Mouse (Mus musculus) yolk sac, embryonic 10.5 days (tissue): ENCODE measurements around the gene Dnase1l3.
A peak's percentile ranks its signal among the peaks of the same experiment; 100 is the strongest.
"Not testable (repeated sequence)": the region's sequence is repeated elsewhere in the genome, so short reads cannot be mapped to it uniquely, and the experiment has no call there.

Experiments used
- DNase-seq: peaks from one replicate; pipeline ENCODE4 v3.0.0-alpha.2; 2017; ENCODE audit warnings: low spot score

Dnase1l3 gene

DNA sequence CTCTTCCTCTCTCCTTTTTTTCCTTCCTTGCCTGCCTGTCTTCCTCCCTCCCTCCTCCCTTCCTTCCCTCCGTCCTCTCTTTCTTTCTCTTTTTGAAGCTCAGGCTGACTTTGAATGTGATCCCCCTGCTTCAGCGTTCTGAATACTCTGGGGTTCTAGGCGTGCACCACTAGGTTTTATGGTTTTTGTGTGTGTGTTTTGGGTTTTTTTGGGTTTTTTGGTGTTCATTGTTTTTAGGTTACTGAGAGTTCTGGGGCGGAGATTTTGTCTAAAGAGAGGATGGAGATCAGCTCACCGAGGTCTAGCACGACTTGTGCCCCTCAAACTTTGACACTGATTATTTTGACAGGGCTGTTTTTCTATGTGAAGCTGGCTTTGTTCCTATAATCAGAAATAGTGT, 17.6 kb upstream of the Dnase1l3 start:
- DNase-seq, result no peak

DNA sequence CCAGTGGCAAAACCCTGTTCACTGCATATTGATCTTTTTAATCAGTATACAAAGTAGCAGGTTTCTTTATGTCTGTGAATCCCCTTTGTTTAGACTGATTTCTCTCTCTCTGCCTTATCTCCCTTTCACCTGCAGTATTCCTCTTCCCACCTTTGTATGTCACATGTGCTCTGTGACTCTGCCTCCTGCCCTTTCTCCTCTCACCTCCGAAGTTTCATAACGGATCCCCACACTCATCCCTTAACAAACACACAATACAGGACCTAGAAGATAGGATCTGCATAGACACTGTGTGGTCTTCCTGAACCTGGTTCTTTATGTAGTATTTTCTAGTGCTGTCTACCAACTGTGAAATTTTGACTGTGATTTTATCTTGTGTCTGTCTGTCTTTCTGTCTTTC, 16.9 kb upstream of the Dnase1l3 start:
- DNase-seq, result no peak

DNA sequence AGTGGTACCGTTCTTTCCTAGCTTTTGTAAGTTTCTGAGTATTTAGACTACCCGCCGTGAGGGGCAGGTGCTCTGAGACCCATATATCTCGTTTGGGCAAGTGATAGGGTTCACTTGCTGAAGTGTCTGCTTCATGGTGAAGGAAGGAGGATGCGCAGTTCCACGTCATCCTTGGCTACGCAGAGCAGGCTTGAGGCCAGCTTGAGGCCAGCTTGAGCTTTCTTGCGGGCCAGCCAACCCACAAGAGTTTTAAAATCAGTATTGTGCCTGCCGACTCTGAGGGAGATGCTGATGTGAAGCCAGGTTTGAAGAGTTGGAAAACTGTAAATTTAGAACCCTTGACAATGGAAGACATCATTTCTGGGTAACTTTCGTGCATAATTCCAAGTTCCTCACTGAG, 13.6 kb upstream of the Dnase1l3 start:
- DNase-seq, result no peak

DNA sequence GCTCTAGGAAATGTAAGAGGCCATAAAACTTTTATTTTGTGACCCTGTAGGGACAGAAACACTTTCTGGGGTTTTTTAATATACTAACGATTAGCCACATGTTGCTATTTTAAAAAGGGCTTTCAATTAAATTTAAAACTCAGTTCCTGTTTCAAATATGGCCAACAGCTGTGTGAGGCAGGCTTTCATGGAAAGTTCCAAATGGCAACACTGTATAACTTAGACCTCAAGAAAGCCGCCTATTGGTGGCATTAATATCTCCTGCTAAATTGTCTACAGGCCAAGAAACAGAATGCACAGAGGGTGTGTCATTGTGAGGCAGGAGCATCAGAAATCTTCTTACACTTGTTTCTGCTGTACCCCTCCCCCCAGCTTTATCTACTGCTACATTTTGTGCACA, 13.1 kb upstream of the Dnase1l3 start:
- no peak for DNase-seq

DNA sequence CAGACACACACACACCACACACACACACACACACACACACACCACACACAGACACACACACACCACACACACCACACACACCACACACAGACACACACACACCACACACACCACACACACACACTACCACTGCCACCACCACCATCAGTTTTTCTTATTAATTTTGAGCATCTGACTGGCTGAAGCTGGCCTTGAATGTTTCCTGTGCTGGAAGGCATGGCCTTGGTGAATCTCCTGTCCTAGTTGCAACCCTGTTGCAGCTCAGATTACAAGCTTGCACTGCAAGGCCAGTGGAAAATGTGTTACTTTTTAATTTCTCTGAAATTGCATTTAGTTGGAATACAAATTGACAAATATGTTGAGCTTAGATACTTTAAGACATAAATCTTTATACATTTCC, 12.7 kb upstream of the Dnase1l3 start:
- DNase-seq, result no peak

DNA sequence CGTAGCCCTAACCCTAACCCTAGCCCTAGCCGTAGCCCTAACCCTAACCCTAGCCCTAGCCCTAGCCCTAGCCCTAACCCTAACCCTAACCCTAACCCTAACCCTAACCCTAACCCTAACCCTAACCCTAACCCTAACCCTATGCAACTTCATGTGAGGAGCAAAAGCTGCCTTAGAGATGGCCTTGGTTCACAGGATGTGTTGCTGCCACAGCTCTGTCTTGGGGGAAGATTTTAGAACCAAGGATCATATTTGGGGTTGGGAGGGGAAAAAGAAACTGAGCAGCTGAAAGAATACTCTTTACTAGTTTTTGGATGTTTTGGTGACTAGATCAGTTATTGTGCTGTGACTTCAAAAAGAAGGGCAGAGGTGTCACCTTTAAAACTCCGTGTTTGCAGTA, 11.7 kb upstream of the Dnase1l3 start:
- DNase-seq, result not testable (repeated sequence)

DNA sequence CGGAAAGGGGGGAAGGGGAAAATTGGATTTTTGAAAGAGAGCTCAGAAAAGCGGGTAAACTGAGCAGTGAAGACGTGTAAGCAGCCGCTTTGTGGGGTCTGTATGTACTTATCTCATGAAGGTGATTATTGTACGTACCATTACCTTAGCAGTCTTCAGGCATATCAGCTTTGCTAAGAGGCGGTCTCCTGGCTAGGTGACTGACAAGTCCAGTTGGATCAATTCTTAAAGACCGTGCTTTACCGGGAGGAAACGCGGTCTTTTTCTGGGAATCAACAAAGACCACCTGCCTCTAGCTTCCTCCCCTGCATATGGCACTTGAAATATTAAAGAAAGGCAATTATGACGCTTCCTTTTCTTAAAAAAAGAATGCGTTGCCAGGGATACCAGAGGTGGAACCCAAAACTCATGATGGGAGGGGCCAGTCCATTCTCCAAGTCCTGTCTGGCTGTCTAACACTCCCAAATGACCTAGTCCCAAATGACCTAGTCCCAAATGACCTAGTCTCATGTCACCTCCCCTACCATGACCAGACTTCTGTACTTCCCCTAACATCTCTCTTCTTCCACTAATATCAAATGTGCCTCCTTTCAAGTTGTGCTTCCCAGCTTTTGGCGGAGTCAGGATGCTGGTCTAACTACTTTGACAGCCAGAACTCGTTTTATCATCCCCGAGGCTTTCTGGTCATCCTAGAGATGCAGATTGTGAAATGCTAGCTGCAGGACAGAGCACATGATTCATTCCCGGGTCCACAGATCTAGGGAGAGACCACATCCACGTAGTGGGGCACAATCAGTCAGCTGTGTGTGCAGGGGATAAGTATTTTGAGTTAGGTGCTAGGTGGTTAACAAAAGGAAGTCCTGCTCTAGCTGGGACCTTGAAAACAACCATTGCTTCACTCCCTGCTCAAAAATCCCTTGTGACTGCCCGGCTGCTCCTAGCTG, 9.6 kb upstream of the Dnase1l3 start:
- DNase-seq, result no peak

DNA sequence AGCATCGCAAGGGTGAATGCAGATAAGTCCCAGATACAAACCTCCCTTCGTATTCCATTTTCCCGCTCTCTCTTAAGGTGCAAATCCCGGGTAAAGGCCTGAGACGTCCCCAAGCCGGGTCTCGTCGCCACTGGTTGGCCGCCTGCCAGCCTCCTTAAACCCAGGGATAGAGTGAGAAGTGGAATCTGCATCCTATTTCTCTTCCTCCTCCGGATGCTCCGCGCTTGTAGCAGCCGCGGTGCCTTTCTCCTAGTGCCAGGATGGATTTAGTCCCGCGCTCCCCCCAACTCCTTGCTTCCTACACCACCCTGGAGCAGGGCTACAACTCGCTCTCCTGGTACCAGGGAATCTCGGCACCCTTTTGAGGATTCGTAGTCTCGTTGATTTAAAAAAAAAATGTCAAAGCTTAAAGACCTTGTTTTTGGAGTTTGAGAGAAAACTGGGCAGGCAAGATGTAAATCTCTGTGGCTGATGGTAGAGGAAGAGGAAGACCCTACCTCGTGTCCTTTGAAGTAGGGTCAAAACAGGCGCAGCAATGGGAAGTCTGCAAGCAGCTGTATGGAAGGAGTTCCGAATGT, 8.8 kb upstream of the Dnase1l3 start:
- DNase-seq, result no peak

DNA sequence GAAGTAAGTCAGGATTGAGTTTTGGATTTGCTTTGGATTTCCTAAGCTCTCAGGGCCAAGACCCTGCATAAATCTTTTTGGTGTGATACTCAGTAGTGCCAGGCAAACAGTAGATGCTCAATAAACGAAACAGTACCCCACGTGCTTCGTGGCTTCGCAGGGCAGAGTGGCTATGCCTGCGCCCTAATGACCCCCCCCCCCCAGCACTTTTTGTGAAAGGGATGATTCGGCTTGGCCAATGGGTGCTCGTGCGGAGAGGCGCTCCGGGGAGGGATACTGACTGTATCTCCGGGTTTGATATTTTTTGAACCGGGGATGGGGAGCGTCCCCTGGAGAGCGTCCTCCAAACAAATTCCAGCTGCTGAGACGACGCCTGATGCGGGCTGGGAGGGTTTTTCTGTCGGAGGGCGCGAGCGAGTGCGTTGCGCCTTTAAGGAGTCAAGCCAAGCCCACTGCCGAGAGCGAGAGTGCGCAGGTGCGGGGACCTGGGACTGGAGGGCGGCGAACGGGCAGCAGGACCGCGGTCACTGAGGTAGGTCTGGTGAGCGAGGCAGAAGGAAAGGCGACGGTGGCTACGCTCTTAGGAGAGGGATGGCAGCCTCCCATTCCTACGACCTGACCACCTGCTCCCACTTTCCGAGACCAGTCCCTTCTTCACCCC, 8.2 kb upstream of the Dnase1l3 start, which contains the start of gene Abhd6:
TSS of gene Abhd6 (plus strand) at position 471 of the 661 bp plus-strand sequence.
- peak; percentile 84 for DNase-seq

DNA sequence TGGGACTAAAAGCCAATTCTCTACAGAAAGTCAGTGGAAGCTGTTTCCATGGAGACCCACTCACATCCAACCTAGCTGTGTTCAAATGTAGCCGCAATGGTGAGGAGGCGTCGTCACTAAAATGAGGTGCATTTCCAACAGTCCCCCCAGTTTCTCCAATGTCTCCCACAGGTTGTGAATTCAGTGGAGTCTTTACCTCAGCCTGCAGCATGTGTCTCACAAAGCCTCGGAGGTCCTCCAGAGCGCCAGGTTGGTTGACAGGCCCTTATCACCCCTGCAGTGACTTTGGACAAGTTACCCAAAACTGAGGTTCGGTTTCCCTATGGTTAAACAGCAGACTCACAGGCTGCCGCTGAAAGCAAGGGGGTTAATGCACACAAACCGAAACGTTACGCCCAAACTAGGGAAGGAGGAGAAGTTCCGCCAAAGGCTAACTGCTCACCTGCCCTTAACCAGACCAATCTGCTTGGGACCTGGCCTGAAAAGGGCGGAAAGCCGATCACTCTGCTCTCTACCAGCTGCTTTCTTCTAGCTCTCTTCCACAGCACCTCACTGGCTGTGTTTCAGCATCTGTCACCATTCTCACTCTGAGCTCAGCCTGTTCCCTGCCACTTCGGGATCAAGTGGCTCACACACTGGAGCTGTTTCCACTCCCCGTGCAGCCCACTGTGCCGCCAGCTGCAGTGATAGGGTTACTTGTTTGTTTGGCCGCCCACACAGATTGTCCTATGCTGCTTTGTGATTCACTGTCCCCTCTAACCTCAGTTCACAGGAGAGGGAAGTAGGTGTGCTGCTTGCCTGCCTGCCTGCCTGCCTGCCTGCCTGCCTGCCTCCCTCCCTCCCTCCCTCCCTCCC, 6.7 kb upstream of the Dnase1l3 start:
- DNase-seq, result no peak

DNA sequence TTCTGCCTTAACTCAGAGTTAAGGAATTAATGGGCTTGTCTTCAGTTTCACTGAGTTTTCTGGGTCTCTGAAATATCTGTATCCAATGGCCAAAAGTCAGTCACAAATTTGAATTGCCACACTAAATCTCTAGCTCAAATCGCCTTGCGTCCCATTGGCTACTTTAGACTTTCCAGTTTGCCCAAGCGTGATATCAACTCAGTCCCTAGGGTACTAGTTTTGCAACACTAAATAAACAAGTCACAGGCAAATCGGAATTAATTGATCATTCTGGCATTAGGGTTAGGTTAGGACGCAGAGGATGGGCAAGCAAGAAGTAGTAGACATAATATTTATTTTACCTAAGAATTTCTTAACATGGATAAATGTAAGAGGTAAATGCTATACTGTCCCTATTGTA, 5.9 kb upstream of the Dnase1l3 start:
- DNase-seq, result no peak

DNA sequence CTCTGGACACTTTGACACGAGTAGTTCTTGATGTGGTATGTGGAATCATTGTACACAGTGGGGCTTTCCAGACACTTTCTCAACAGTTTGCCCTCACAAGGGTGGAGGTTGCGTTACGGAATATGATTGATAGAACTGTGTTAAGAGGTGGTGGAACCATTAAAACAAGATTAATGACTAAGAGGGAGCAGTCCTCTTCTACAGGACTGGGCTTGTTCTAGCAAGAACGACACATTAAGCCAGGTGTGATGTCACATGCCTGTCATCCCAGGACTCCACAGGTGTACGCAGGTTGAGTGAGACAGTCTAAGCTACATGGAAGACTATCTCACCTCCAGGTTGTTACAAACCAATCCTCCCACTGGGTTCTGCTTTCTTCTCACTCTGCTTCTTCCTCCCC, 5.1 kb upstream of the Dnase1l3 start:
- DNase-seq, result no peak

DNA sequence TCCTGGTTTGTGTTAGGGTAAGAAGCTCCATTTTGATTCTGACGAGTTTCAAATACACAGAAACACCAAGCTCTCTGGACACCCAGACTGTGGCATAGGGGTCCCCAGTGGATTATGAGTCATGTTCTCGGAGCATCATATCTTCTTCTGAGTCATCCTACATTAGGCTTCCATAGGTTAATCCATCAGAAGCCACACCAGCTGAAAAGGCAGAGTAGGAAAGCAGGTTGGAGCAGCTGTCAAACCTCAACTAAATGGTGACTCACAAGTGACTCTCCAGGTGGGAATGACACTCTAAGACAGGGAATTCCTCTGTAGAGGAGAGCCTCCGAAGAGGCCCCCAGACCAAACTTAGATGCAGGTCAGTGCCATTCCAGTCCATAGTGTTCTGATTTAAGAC, 4.7 kb upstream of the Dnase1l3 start:
- DNase-seq, result no peak

DNA sequence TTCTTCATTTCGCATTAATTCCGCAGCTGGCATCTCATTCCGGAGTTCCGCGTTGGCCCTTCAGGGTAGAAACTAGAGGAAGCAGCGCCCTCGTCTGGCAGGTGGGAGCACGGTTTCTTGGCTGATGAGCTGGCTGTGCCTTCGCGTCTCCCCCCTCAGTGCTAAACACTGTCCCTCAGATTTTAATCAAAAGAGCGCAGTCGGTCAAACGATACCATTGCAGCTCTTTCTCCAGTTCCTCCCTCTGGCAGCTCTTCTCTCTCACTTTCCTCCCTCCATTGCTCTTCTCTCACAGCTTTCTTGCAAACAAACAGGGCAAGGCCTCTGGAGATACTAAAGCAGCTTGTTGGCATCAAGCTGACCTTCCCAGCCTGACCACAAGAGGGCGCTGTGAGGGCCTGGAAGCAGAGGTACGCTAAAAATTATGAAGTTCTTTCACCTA, 2.9 kb upstream of the Dnase1l3 start:
- DNase-seq, result peak; percentile 78

DNA sequence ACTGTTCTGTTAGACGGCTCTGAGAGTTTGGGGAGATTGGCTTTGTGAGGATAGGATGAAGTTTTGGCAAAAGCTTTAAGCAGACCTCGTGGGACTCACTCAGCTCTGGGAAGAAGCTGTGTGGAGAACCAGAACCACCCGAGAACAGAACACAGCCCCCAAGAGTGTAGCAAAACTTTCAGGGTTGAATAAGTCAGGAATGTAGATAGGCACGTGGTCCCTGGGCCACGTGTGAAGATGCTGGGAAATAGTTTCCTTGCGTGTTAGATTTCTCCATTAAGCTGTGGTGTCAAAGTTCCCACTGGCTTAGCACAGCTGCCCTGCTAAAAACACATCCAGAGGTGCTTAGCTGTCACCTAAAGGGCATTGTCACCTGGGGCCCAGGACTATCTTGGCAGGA, 2.2 kb downstream of the Dnase1l3 start:
- no peak for DNase-seq

DNA sequence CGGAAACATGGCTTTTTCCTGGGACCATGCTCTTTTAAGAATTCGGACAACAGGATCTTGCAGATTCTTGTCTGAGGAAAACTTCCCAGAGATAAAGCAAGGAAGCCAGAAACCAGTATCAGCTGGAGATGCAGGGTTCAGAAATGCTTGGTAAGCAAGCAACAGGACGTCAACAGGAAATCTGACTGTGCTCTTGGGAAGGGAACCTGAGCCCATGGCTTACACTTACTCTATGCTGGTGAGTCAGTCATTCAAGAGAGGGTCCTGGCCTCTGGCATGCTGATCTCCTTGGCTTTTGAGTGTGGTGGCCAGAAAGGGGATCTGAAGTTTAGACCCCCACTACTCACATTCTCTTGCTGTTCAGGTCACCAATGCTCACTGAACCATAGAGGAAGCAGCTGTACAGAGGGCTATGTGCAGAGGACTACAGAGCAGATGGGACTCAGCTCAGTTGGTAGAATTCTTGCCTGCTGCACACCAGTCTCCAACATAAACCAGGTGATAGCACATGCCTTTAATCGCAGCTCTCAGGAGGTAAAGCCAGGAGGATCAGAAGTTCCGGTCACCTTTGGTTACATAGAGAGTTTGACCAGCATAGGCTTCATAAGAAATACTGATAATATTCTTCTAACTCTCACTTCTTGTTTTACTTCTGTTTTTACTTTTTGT, 3.1 kb downstream of the Dnase1l3 start:
- no peak for DNase-seq

DNA sequence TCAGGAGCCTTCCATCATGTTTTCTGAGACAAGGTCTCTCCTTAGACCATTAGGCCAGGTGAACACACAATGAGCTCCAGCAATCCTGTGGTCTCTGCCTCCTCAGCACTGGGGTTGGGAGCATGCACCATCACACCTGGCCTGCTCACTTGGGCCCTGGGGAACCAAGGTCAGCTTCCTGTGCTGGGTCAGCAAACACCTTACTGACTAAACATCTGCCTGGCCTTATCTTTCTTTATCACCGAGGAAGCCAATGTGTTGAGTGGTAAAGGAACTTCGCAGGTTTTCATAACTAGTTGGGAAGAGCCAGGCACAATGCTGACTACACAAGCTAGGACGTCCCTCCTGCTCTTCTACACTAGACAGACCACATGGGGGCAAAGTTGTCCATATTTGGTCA, 4.4 kb downstream of the Dnase1l3 start:
- DNase-seq, result peak; percentile 19

DNA sequence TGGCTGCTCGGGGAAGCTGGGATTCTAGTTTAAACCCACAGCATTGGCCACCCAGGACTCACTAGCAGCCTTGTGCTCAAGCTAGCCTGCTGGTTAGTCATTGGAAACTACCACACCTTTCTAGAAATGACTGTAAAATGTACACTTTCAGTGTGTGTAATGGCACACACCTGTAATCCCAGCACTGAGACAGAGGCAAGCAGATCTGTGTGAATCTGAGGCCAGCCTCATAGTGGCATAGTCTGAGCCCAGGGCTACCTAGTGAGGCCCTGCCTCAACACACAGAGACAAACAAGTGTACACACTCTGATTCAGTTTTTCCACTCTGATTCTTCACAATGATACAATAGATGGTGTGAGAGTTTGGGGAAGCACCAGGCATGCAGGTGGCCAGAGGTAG, 5.0 kb downstream of the Dnase1l3 start:
- DNase-seq, result no peak

DNA sequence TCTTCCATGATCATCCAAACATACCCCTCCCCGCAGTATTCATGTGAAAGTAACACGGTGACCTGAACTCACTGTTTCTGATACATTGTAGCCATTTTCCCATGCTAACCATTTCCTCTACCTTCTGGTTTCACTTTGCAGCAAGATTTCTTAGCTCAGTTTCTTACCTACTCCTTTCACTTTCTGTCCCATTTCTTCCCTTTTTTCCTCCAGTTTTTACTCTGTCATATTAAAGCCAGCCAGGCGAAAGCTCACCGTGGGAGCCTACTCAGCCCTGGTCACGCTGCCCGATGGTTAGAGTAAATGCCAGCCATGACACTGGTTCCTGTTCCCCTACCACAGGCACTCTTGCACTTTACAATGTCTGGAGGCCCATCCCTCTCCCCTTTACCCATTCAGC, 7.5 kb downstream of the Dnase1l3 start:
- no peak for DNase-seq

DNA sequence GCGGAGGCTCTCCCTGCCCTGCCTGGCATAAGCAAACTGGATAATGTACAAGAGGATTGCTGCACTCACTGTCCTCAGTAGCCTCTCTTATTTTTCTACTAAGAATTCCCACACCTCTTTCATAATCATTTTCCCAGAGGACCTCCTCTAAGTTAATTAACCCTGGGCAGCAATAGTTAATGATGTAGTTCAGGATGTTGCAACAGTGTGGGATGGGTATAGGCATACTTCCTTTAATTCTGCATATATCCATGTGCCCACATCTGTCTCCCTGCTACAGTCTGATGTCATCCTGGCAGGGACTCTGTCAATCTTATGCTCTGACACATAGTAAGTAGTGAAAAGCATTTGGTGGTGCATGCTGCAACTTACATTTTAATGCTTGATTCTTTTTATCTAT, 13.1 kb downstream of the Dnase1l3 start:
- no peak for DNase-seq

DNA sequence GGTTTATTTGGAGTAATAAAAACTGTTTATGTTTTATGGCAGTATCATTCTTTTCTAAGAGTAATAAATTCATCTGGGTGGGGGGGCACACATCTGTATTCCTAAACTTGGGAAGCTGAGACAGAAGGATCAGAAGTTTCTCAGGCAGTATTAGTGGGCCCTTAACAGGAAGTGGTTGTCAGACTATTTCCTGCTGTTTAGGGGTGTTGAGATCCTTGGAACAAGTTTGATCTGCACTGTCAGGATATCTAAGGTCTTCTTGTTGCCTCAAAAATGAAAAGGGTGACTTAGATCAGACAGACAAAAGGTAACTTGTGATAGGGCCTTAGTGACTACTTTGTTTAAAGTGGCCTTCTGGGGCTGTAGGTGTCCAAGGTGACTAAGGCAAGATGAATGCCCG, 16.2 kb downstream of the Dnase1l3 start:
- no peak for DNase-seq

DNA sequence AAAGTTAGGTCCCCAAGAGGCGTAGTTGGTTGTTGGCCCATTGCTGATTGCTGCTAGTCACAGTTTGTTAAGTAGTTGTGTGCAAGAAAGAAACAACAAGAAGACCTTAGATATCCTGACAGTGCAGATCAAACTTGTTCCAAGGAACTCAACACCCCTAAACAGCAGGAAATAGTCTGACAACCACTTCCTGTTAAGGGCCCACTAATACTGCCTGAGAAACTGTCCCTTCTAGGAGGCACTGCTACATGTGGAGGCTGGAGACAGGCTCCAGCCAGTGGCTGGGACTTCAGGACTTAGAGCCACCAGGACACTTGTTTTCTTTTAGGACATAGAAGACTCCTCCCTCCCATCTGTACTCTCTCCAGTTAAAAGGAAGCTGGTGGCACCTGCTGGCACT, 16.9 kb downstream of the Dnase1l3 start:
- DNase-seq, result no peak
